Mouse (Mus musculus) midbrain, embryonic 12.5 days (tissue): ENCODE results near the gene Olfr630. TPM values are rescaled to one million over a fixed set of nuclear protein-coding genes. Genes with fewer than 3 reads are reported as not detected.

ENCODE experiments used
- ATAC-seq: fragments of 200-750 bp; cut with Nextera tagmentation; 2 replicates; pipeline ENCODE4 v1.8.0; 2017; ENCODE audit warnings: low read depth, moderate TSS enrichment, moderate library complexity; ENCODE audit not compliant: low FRiP score
- H3K27ac ChIP-seq: fragments of 300-500 bp; sonication (generic); replicated peaks from 2 replicates; pipeline ENCODE4 v1.5.1; 2016; ENCODE audit warnings: mild to moderate bottlenecking
- H3K27me3 ChIP-seq: fragments of 300-500 bp; sonication (generic); 2 replicates; pipeline ENCODE4 v1.6.1; 2016; ENCODE audit warnings: mild to moderate bottlenecking
- H3K36me3 ChIP-seq: fragments of 300-500 bp; sonication (generic); 2 replicates; pipeline ENCODE4 v1.6.1; 2016
- H3K4me1 ChIP-seq: fragments of 300-500 bp; sonication (generic); 2 replicates; pipeline ENCODE4 v1.6.1; 2016
- H3K4me2 ChIP-seq: fragments of 300-500 bp; sonication (generic); replicated peaks from 2 replicates; pipeline ENCODE4 v1.6.1; 2016; ENCODE audit warnings: mild to moderate bottlenecking, moderate library complexity
- H3K4me3 ChIP-seq: fragments of 300-500 bp; sonication (generic); 2 replicates; pipeline ENCODE4 v1.5.1; 2016; ENCODE audit warnings: mild to moderate bottlenecking
- H3K9ac ChIP-seq: fragments of 300-500 bp; sonication (generic); replicated peaks from 2 replicates; pipeline ENCODE4 v1.6.1; 2016; ENCODE audit warnings: mild to moderate bottlenecking, moderate library complexity
- H3K9me3 ChIP-seq: fragments of 300-500 bp; sonication (generic); 2 replicates; pipeline ENCODE4 v1.6.1; 2016; ENCODE audit warnings: mild to moderate bottlenecking
- WGBS: fragments of 180-500 bp; shearing (Covaris S2); methylation state at CpG from one replicate; pipeline ENCODE4 v1.1.7; 2016; 5-methylcytosine and 5-hydroxymethylcytosine counted together
- polyA plus RNA-seq: library from polyadenylated mRNA; unstranded; fragments of >200 nt; fragmentation: Nextera tagmentation; extraction: Ambion mirVana; gene quantifications from 2 replicates; pipeline ENCODE4 v1.2.1, GENCODE M21; 2016

The Olfr630 gene
- polyA plus RNA-seq, 1 experiment from 2014 or later: not detected

GRCm38 (mm10) chr7:103714371-103714770 lies 42.8 kb downstream of the Olfr630 start, which contains the start of gene Olfr243:
Olfr243 (plus strand) TSS chr7:103714671.
- Histone ChIP-seq H3K4me2 (no peak within 1 kb of the TSS), H3K9ac (no peak within 1 kb of the TSS), H3K9me3 (no peaks in the 10 kb centered on the region), H3K27me3 (no peaks in the 10 kb centered on the region), H3K36me3 (no peaks in the 10 kb centered on the region), H3K4me1 (no peaks in the 10 kb centered on the region), H3K27ac (no peak within 1 kb of the TSS), H3K4me3 (no peak within 1 kb of the TSS)
- ATAC-seq: no peak

DNA sequence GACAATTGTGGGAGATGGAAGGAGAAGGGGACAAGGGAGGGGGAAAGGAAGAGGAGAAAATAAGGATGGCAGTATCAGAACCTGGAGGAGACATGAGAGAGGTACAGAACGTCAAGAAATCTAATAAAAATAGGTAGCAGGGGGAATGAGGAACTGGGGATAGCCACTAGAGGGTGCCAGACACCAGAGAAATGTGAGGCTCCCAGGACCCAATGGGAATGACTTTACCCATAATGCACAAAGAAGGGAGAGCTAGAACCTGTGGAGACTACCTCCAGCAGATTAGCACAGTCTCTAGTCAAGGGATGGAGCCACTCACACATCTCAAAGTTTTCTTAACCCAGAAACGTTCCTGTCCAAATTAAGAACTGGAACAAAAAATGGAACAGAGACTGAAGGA lies 45.1 kb downstream of the Olfr630 start:
- H3K27ac ChIP-seq: no peak overlapping the region
- WGBS: 29% methylated on average over 2 of the region's 2 CpGs
- no peak overlapping the region for H3K9ac ChIP-seq
- no peaks in the 10 kb centered on the region for H3K9me3 ChIP-seq
- H3K36me3 ChIP-seq: no peaks in the 10 kb centered on the region
- H3K27me3 ChIP-seq: no peaks in the 10 kb centered on the region
- no peak for ATAC-seq
- H3K4me3 ChIP-seq: no peak overlapping the region
- H3K4me1 ChIP-seq: no peaks in the 10 kb centered on the region
- H3K4me2 ChIP-seq: no peak overlapping the region

Other genes starting within 250 kb of the Olfr630 start
- gene Olfr610, start 245.2 kb downstream of the Olfr630 start, polyA plus RNA-seq: not detected in 2 replicates
- gene Olfr611, start 236.5 kb downstream of the Olfr630 start, polyA plus RNA-seq: not detected in 2 replicates
- not detected in 2 replicates for gene Olfr612, start 214.6 kb downstream of the Olfr630 start, polyA plus RNA-seq
- gene Olfr613, start 209.3 kb downstream of the Olfr630 start, polyA plus RNA-seq: not detected in 2 replicates
- not detected in 2 replicates for gene Olfr615, start 201.3 kb downstream of the Olfr630 start, polyA plus RNA-seq
- gene Olfr616, start 188.2 kb downstream of the Olfr630 start, polyA plus RNA-seq: not detected in 2 replicates
- not detected in 2 replicates for gene Olfr617, start 184.3 kb downstream of the Olfr630 start, polyA plus RNA-seq
- gene Olfr618, start 167.2 kb downstream of the Olfr630 start, polyA plus RNA-seq: not detected in 2 replicates
- not detected in 2 replicates for gene Olfr619, start 156.8 kb downstream of the Olfr630 start, polyA plus RNA-seq
- gene Olfr620, start 144.8 kb downstream of the Olfr630 start, polyA plus RNA-seq: not detected in 2 replicates
- not detected in 2 replicates for gene Olfr622, start 114.6 kb downstream of the Olfr630 start, polyA plus RNA-seq
- gene Olfr623, start 93.6 kb downstream of the Olfr630 start, polyA plus RNA-seq: not detected in 2 replicates
- not detected in 2 replicates for gene Olfr624, start 86.1 kb downstream of the Olfr630 start, polyA plus RNA-seq
- not detected in 2 replicates for gene Olfr625-ps1, start 74.6 kb downstream of the Olfr630 start, polyA plus RNA-seq
- not detected in 2 replicates for gene Olfr243, start 42.7 kb downstream of the Olfr630 start, polyA plus RNA-seq
- not detected in 2 replicates for gene Olfr628, start 27.0 kb downstream of the Olfr630 start, polyA plus RNA-seq
- not detected in 2 replicates for gene Olfr629, start 12.4 kb downstream of the Olfr630 start, polyA plus RNA-seq
- not detected in 2 replicates for gene Olfr69, start 14.3 kb upstream of the Olfr630 start, polyA plus RNA-seq
- not detected in 2 replicates for gene Olfr68, start 22.4 kb upstream of the Olfr630 start, polyA plus RNA-seq
- not detected in 2 replicates for gene Olfr67, start 34.5 kb upstream of the Olfr630 start, polyA plus RNA-seq
- 769 and 928 TPM in 2 replicates for gene Hbb-bt, start 56.7 kb upstream of the Olfr630 start, polyA plus RNA-seq
- 643 and 809 TPM in 2 replicates for gene Hbb-bs, start 70.8 kb upstream of the Olfr630 start, polyA plus RNA-seq
- gene Hbb-bh2, start 83.2 kb upstream of the Olfr630 start, polyA plus RNA-seq: not detected in 2 replicates
- gene Hbb-bh1, start 85.8 kb upstream of the Olfr630 start, polyA plus RNA-seq: 623 and 675 TPM in 2 replicates
- 8,301 and 9,167 TPM in 2 replicates for gene Hbb-y, start 95.9 kb upstream of the Olfr630 start, polyA plus RNA-seq
- gene Olfr66, start 128.9 kb upstream of the Olfr630 start, polyA plus RNA-seq: not detected in 2 replicates
- not detected in 2 replicates for gene Olfr64, start 137.2 kb upstream of the Olfr630 start, polyA plus RNA-seq
- gene Olfr65, start 146.2 kb upstream of the Olfr630 start, polyA plus RNA-seq: not detected in 2 replicates
- gene Olfr631, start 171.5 kb upstream of the Olfr630 start, polyA plus RNA-seq: not detected in 2 replicates
- not detected in 2 replicates for gene Olfr632, start 177.0 kb upstream of the Olfr630 start, polyA plus RNA-seq
- not detected in 2 replicates for gene Olfr633, start 187.1 kb upstream of the Olfr630 start, polyA plus RNA-seq
- not detected in 2 replicates for gene Olfr635, start 213.8 kb upstream of the Olfr630 start, polyA plus RNA-seq
- gene Olfr638, start 241.4 kb upstream of the Olfr630 start, polyA plus RNA-seq: not detected in 2 replicates